Mouse (Mus musculus): ENCODE results near the gene Ehd1.

- TF ChIP-seq ZNF384 (IDR thresholded peaks at IDR 0.05; ENCODE audit: low read depth, low read length): no peak
- no peak for TF ChIP-seq POLR2AphosphoS5 (IDR thresholded peaks at IDR 0.05; ENCODE audit: borderline replicate concordance, low read depth, low read length)
- TF ChIP-seq ELF1 (IDR thresholded peaks at IDR 0.05; ENCODE audit: low read depth, low read length): no peak
- TF ChIP-seq ETS1 (IDR thresholded peaks at IDR 0.05; ENCODE audit: low read depth, low read length): no peak
- TF ChIP-seq USF1 (IDR thresholded peaks at IDR 0.05; ENCODE audit: low read depth, low read length): no peak
- no peak for TF ChIP-seq RCOR1 (IDR thresholded peaks at IDR 0.05; ENCODE audit: low read depth, low read length)
- no peak for TF ChIP-seq CTCF (IDR thresholded peaks at IDR 0.05 in 2 of 3, conservative IDR thresholded peaks at IDR 0.05 in 1 of 3; ENCODE audit: control insufficient read depth in 1 of 3, insufficient read depth in 1 of 3, low read depth in 2 of 3, low read length in 3 of 3, poor library complexity in 1 of 3, severe bottlenecking in 1 of 3)
- no peak for TF ChIP-seq USF2 (IDR thresholded peaks at IDR 0.05; ENCODE audit: borderline replicate concordance in 1 of 2, insufficient read depth in 1 of 2, low read depth in 1 of 2, low read length in 2 of 2)
- TF ChIP-seq TCF12 (IDR thresholded peaks at IDR 0.05; ENCODE audit: low read depth, low read length): no peak
- TF ChIP-seq EP300 (IDR thresholded peaks at IDR 0.05; ENCODE audit: low read depth in 1 of 2, low read length in 2 of 2): no peak
- TF ChIP-seq JUND (IDR thresholded peaks at IDR 0.05; ENCODE audit: low read depth, low read length): no peak
- no peak for TF ChIP-seq MAFK (IDR thresholded peaks at IDR 0.05; ENCODE audit: borderline replicate concordance, low read depth, low read length)
- TF ChIP-seq MXI1 (IDR thresholded peaks at IDR 0.05; ENCODE audit: low read depth, low read length): no peak
Measured at GRCm38 (mm10) chr19:6286434-6287401, 10.2 kb downstream of the Ehd1 start.
